Mouse (Mus musculus): ENCODE results near the gene Lmo3.

DNA sequence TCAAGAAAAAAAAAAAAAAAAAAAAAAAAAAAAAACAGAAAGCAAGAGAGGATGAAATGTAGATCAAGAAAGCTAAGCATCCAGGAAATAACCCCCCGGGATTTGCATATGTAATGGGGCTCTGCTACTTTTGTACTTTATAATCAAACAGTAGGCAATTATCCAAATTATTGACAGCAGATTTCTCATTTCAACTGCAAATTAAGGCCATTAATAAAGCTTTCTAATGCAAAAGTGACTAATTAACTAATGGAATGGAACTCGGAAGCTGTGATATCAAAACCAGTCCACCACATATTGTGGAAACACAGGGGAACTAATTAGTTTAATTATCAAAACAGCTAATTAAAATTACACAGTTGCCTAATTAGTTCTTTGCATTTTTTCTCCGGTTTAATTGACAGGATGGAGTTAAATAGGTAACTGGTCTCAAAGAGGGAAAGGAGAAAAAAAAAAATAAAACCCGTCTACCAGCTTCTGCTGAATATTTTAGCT lies 785 bp upstream of the Lmo3 start:
- no peak for TF ChIP-seq EP300 (optimal IDR thresholded peaks at IDR 0.05)
- TF ChIP-seq CTCF (IDR thresholded peaks at IDR 0.05; ENCODE audit: low read depth): no peak
